Mouse (Mus musculus): Measurements from ENCODE around the gene Ppm1a. TPM values are rescaled to one million over a fixed set of nuclear protein-coding genes. Genes with fewer than 3 reads are reported as not detected.

Ppm1a gene
- polyA plus RNA-seq, 1 experiment from 2014 or later = 64.9 TPM

DNA sequence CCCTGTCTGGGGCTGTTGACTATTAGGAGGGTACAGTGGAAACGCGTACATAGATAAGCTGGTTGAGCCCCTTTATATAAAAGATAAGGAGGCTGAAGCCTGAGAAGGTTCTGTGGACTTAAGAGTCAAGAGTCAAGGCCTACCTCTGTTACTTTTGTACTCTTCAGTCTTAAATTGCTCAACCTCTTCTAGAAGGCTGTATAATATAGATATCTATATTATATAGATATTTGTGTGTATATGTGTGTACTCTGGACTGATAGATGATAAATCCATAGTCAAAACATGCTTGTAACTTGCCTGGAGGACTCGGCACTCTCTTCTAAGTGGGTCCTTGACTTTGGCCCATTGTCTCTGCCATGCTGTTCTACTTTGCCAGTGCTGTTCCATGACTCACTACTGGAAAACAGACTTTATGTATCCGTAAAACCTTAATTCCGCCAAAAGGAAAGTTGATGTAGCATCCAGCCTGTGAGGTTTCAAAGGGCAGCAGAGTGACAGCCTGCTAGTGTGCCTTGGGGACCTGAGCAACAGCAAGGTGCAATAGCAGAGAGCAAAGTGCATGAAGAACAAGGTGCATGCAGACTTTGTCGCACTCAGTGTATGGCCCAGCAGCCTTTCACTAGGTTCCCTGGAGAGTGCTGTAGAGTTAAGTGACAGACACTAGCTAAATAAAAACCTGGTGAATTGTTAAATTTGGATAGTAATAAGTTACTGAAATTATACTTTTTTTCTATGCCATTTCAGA is 28.1 kb downstream of the Ppm1a start:
- Histone ChIP-seq H3K4me2 (no peak overlapping the region), H3K36me3 (ENCODE audit: insufficient read depth) (peaks cover 40% of the 10 kb centered on the region), H3K4me1 (ENCODE audit: insufficient read depth) (no peaks in the 10 kb centered on the region), H3K4me3 (ENCODE audit: low read depth, low read length) (no peak overlapping the region), H3K27ac (ENCODE audit: low read depth) (no peak overlapping the region), H3K27me3 (ENCODE audit: insufficient read depth, low read length) (no peaks in the 10 kb centered on the region), H3K9ac (no peak overlapping the region), H3K9me3 (ENCODE audit: low read depth, low read length) (no peaks in the 10 kb centered on the region)
- TF ChIP-seq CTCF (IDR thresholded peaks at IDR 0.05; ENCODE audit: low read depth) = no peak
- ATAC-seq (ENCODE audit: insufficient read depth) (no peak), DNase-seq (no peak)
- 87% methylated on average over 6 of the region's 6 CpGs for WGBS

DNA sequence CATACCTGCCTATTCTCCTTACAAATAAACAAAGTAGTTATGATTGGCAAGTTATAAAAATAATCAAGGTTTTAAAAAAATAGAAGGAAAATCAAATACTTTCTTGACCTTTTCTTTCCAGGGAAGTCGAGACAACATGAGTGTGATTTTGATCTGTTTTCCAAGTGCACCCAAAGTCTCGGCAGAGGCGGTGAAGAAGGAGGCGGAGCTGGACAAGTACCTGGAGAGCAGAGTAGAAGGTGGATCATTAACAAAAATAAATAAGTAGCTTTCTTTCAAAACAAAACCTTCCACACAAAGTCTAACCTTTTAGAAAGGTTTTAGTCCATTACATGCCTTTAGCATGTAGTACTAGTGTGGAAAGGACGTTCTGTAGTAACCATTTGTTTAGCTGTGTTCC is 29.3 kb downstream of the Ppm1a start:
- DNase-seq = no peak
- no peak overlapping the region for H3K9ac ChIP-seq
- H3K27me3 ChIP-seq (ENCODE audit: insufficient read depth, low read length) = no peaks in the 10 kb centered on the region
- no peaks in the 10 kb centered on the region for H3K9me3 ChIP-seq (ENCODE audit: low read depth, low read length)
- TF ChIP-seq CTCF (IDR thresholded peaks at IDR 0.05; ENCODE audit: low read depth) = no peak
- no peak overlapping the region for H3K4me2 ChIP-seq
- 67% methylated on average over 5 of the region's 5 CpGs for WGBS
- H3K4me1 ChIP-seq (ENCODE audit: insufficient read depth) = no peaks in the 10 kb centered on the region
- peaks cover 40% of the 10 kb centered on the region for H3K36me3 ChIP-seq (ENCODE audit: insufficient read depth)
- no peak for ATAC-seq (ENCODE audit: insufficient read depth)
- H3K27ac ChIP-seq (ENCODE audit: low read depth) = no peak overlapping the region
- no peak overlapping the region for H3K4me3 ChIP-seq (ENCODE audit: low read depth, low read length)

DNA sequence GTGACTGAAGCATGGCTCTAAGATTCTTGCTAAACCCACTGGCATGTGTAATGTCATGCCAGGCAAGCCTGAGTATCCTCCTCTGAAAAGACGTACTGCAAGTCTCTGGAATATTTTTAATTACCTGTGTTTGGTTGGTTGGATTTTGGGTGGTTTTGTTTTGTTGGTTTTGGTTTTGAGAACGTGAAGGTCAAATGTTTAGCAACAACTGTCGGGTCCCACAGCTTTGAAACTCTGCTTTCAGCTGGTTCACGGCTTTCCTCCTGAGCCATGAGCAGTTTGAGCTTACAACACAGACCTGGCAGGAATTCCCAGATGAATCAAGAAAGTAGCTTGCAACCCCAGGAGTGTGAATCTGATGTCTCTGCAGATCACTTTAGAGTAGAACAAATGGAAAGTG is 29.7 kb downstream of the Ppm1a start:
- no peak overlapping the region for H3K27ac ChIP-seq (ENCODE audit: low read depth)
- WGBS = 84% methylated on average over 4 of the region's 4 CpGs
- DNase-seq (no peak), ATAC-seq (ENCODE audit: insufficient read depth) (no peak)
- no peak for TF ChIP-seq CTCF (IDR thresholded peaks at IDR 0.05; ENCODE audit: low read depth)
- no peaks in the 10 kb centered on the region for H3K9me3 ChIP-seq (ENCODE audit: low read depth, low read length)
- no peak overlapping the region for H3K4me2 ChIP-seq
- no peaks in the 10 kb centered on the region for H3K4me1 ChIP-seq (ENCODE audit: insufficient read depth)
- no peak overlapping the region for H3K9ac ChIP-seq
- H3K27me3 ChIP-seq (ENCODE audit: insufficient read depth, low read length) = no peaks in the 10 kb centered on the region
- H3K36me3 ChIP-seq (ENCODE audit: insufficient read depth) = peaks cover 40% of the 10 kb centered on the region
- no peak overlapping the region for H3K4me3 ChIP-seq (ENCODE audit: low read depth, low read length)

DNA sequence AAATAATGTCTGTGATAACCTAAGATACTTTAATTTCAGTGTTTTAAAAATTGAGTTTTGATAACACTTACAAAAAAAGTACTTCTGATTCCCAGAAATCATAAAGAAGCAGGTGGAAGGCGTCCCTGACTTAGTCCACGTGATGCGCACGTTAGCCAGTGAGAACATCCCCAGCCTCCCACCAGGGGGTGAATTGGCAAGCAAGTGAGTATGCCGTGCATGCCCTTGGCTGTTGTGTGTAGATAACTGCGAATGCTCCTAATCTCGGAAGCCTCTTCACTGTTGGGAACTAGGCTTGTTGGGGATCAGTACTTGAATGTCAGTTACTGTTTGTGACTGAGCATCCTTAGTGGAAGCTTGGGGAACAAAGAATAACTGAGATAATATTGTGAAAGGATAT is 33.3 kb downstream of the Ppm1a start:
- TF ChIP-seq CTCF (IDR thresholded peaks at IDR 0.05; ENCODE audit: low read depth) = no peak
- Histone ChIP-seq H3K36me3 (ENCODE audit: insufficient read depth) (peaks cover 50% of the 10 kb centered on the region), H3K4me3 (ENCODE audit: low read depth, low read length) (no peak overlapping the region), H3K4me1 (ENCODE audit: insufficient read depth) (no peaks in the 10 kb centered on the region), H3K9me3 (ENCODE audit: low read depth, low read length) (no peaks in the 10 kb centered on the region), H3K9ac (no peak overlapping the region), H3K4me2 (no peak overlapping the region), H3K27me3 (ENCODE audit: insufficient read depth, low read length) (no peaks in the 10 kb centered on the region), H3K27ac (ENCODE audit: low read depth) (no peak overlapping the region)
- no peak for DNase-seq
- WGBS = 72% methylated on average over 7 of the region's 7 CpGs
- no peak for ATAC-seq (ENCODE audit: insufficient read depth)

DNA sequence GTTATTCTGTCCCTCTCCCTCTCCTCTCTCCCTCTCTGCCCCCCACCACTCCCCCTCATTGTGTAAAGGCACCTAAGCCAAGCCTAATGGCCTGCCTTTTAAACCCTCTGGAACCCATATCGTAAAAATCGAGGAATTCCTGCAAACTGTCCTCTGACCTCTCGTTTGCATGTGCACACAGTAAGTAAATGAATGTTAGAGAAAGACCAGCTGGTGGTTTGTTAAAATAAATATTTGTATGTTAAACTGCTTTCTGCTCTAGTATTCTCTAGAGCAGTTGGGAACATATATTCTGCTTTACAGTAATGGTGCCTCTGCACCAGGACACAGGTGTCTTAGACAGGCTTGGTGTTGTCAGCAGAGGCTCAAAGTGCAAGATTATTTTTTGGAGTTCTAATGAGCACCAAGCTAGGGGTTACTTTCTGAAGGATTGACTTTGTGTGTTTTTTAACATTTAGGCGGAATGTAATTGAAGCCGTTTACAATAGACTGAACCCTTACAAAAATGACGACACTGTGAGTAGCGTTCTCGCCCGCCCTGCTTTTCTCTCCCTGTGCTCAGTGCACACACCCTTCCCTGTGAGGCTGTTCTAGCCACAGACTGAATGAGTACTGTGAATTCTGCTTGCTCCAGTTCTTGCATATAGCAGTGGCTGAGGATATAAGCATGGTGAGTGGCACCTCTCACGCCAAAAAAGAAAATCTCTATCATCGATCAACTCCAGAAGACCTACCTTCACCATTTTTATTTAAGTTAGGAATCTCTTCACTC is 35.3 kb downstream of the Ppm1a start:
- H3K36me3 ChIP-seq (ENCODE audit: insufficient read depth) = peaks cover 49% of the 10 kb centered on the region
- no peak for TF ChIP-seq CTCF (IDR thresholded peaks at IDR 0.05; ENCODE audit: low read depth)

DNA sequence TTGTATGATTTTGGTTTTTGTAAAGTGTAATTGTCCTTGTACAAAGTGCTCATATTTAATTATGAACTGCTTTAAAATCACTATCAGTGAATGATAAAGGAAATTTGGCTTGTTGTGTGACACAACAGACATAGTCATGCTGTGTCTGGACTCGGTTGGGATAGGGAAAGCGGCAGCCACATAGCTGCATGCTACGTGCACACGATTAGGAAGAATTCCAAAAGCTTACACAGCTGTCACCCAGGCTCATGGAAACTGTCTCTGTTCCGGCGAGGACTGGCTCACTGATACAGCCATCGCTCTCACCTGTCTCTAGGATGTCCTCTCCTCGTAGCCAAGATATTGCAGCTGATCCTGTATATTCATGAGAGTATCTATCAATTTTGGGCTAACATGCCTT is 36.7 kb downstream of the Ppm1a start:
- Histone ChIP-seq H3K27ac (ENCODE audit: low read depth) (no peak overlapping the region), H3K4me2 (no peak overlapping the region), H3K4me3 (ENCODE audit: low read depth, low read length) (no peak overlapping the region), H3K9ac (no peak overlapping the region), H3K9me3 (ENCODE audit: low read depth, low read length) (no peaks in the 10 kb centered on the region), H3K36me3 (ENCODE audit: insufficient read depth) (peaks cover 44% of the 10 kb centered on the region), H3K4me1 (ENCODE audit: insufficient read depth) (no peaks in the 10 kb centered on the region), H3K27me3 (ENCODE audit: insufficient read depth, low read length) (no peaks in the 10 kb centered on the region)
- DNase-seq (no peak), ATAC-seq (ENCODE audit: insufficient read depth) (no peak)
- no peak for TF ChIP-seq CTCF (IDR thresholded peaks at IDR 0.05; ENCODE audit: low read depth)
- WGBS = 89% methylated on average over 8 of the region's 8 CpGs

More for the DNA sequence above, 35.3 kb downstream of the Ppm1a start:
- 71% methylated on average over 11 of the region's 11 CpGs for WGBS
- H3K27me3 ChIP-seq (ENCODE audit: insufficient read depth, low read length) = no peaks in the 10 kb centered on the region
- no peak for DNase-seq
- ATAC-seq (ENCODE audit: insufficient read depth) = no peak; the same call in 1 of the 2 replicates
- no peak overlapping the region for H3K27ac ChIP-seq (ENCODE audit: low read depth)
- H3K4me3 ChIP-seq (ENCODE audit: low read depth, low read length) = no peak overlapping the region
- H3K4me1 ChIP-seq (ENCODE audit: insufficient read depth) = no peaks in the 10 kb centered on the region
- no peak overlapping the region for H3K4me2 ChIP-seq
- H3K9me3 ChIP-seq (ENCODE audit: low read depth, low read length) = no peaks in the 10 kb centered on the region
- no peak overlapping the region for H3K9ac ChIP-seq

DNA sequence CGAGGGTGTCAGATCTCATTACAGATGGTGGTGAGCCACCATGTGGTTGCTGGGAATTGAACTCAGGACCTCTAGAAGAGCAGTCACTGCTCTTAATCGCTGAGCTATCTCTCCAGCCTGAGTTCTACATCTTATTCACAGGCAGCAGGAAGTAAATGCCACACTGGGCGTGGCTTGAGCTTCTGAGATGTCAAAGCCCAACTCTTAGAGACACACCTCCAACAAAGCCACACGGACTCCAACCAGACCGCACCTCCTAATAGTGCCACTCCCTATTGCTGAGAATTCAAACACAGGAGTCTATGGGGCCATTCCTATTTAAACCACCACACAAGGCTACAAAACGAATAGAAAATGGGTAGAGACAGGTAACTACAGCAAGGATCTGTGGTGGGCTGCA is 52.5 kb downstream of the Ppm1a start:
- no peaks in the 10 kb centered on the region for H3K9me3 ChIP-seq (ENCODE audit: low read depth, low read length)
- H3K4me3 ChIP-seq (ENCODE audit: low read depth, low read length) = no peak overlapping the region
- 72% methylated on average over 6 of the region's 6 CpGs for WGBS
- H3K9ac ChIP-seq = no peak overlapping the region
- no peaks in the 10 kb centered on the region for H3K4me1 ChIP-seq (ENCODE audit: insufficient read depth)
- no peak for ATAC-seq (ENCODE audit: insufficient read depth)
- DNase-seq = no peak
- H3K36me3 ChIP-seq (ENCODE audit: insufficient read depth) = no peaks in the 10 kb centered on the region
- no peak overlapping the region for H3K27ac ChIP-seq (ENCODE audit: low read depth)
- no peaks in the 10 kb centered on the region for H3K27me3 ChIP-seq (ENCODE audit: insufficient read depth, low read length)
- H3K4me2 ChIP-seq = no peak overlapping the region
- TF ChIP-seq CTCF (IDR thresholded peaks at IDR 0.05; ENCODE audit: low read depth) = no peak
